Mouse (Mus musculus): Measurements from ENCODE around the gene Slc6a9.

The Slc6a9 gene

DNA sequence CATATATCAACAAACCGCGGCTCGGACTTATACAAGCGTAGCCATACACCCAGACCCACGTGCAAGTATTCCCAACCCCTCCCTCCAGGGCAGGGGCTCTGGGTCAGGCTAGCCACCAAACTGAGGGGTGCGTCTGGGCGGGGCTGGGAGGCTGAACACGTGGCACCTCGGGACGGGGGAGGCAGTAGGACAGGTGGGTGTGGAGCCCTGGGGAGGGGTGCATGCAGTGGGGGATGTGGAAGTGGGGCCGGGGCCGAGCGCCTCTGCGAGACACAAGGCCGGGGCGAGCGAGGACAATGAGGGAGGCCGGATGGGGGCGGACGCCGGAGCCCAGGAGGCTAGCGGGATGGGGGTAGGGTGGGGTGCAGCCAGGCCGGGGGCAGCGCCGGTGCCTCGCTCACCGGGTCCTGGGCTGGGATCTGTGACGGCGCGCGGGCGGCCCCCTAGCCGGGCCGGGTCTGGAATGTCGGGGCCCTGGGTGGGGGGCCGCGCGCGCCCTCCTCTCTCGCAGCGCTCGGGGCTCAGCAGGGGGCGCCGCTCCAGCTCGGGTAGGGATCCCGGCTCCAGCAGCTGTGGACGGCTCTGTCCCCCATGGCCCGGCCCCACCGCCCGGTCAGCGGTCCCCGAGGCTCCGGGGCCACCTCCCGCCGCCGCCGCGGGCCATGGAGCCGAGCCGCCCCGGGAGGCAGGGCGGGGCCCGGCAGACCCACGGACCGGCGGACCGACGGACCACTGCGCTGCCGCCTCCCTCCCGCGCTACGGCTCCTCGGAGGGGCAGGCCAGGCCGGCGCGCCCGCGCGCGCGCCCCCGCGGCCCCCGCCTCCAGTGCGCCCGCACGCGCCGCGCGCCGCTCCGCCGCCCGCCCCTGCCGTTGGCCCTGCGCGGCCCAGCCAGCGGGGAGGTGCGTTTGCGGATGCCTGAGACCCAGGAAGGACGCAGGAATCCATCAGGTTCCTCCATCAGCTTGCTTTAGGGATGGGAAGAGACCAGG is 48.7 kb downstream of the Slc6a9 start, which contains the start of gene B4galt2:
B4galt2 (minus strand) TSS at position 787 of the 991 bp plus-strand sequence.
- DNase-seq: peak; percentile 50

DNA sequence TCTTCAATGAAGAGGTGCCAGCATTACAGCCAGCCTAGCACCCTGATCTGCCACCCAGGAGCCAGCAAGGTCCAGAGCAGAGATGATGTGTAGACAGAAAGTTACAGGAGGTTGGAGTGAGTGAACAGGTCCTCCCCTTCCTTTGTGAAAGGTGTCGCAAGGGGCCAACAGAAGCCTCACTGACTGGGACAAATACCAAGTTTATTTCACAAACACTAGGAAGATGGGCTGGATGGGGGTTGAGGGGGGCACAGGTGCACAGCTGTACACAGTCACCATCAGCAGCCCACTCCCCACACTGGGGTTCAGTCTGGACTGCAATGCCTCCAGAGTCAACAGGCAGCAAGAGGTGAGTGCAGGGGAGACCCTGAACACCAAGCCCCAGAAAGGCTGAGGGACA is 49.8 kb downstream of the Slc6a9 start:
- DNase-seq: no peak

DNA sequence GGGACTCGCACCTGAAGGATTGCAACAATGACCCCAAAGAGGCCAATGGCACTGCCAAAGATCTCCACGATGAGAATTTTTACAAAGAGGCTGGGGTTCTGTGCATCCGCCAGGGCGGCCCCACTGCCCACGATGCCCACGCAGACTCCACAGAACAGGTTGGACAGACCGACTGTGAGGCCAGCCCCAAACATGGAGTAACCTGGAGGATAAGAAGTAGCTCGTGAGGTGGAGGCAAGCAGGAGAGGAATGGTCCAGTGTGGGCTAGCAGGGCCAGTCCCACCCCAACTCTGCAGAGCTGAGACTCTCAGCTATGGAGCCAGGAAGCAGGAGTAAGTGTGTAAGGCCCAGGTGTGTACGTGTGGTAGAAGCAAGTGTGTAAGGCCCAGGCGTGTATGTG is 50.8 kb downstream of the Slc6a9 start:
- no peak for DNase-seq

DNA sequence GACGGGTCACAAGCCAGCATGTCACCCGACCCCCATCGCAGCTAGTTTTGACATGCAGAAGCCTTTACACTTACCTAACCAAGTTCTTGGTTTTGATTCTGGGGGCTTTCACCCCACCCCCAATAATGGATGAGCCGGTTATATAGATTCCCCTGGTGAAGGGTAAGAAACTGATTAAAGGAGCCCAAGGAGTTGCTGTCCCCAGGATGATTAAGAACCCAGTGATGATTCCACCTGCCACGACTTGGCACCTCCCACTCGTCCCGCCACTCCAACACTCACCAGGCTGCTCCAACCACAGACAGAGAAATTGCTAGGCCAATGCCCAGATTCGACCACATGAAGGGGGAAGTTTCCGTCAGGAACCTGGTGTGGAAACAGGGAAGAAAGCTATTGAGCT is 51.7 kb downstream of the Slc6a9 start:
- DNase-seq: no peak

DNA sequence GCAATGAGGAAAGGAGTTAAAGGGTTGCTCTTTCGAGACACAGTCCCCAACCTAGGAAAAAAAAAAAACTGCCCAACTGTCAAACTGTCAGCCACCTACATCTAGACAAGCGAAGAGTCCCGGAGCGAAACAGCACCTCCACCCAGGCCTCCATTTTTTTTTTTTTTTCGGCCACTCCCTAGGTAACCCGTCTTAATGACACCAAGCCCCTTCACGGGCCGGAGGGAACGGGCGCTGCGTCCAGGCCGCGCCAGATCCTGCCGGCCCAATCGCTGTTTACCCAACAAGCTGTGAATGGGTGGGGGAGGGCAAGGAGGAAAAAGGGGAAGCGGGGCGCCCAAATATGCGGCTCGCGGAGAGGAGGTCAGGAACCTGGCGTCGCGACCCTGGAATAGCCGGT is 52.3 kb downstream of the Slc6a9 start:
- DNase-seq: peak; percentile 30

DNA sequence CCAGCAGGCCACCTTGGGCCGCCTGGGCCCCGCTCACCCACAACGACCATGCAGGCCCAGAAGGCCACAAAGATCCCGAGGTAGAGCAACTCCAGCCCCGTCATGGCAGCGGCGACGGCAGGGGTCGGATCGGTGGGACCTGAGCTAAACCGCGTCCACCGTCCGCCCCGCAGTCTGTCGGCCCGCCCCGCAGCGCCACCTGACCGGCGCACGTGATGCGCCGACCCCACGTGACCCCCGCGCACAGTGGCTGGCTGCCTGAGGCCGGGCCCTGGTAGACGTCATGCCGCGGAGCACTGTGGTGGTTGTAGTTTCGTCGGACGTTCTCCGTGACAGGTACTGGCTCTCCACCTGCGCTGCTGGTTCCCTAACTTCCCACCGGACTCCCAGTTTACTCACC is 52.8 kb downstream of the Slc6a9 start, which contains the start of gene Atp6v0b:
Atp6v0b (minus strand) TSS at position 201 of the 400 bp plus-strand sequence.
- peak; percentile 94 for DNase-seq

DNA sequence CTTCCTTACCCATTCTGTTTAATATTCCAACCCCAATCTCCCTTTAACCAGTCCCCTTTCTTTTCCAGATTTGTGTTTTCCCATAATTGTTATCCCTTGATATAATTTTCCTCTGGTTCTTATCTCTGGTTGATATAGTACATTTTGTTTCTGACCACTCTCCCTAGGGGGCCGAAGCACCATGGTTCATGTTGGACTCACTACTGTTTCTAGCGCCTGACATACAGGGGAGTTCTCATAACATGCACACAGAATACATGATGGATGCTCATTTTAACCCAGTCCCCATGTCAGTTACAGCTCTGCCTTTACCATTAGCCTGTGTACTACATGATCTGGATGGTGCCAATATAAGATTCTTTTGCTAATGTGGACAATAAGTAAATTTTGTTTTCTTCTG is 53.6 kb downstream of the Slc6a9 start:
- no peak for DNase-seq

DNA sequence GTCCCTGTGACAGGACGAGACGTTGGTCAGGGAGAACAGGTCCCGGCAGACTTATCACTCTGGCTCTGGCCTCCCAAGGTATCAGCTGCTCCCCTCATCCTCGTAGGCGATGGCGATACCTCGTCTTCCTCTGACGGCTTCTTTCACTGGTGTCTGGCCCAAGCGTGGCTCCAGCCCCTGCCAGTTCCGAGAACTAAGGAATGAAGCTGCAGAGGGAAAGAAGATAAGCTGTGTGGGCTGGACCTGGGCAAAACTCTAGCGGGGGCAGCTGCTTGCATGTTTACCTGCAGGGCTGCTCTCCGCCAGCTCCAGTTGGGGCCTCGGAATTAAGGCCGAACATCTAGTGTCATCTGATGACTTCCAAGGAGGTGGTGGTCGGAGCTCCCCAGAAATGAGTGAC is 55.2 kb downstream of the Slc6a9 start:
- DNase-seq: no peak

DNA sequence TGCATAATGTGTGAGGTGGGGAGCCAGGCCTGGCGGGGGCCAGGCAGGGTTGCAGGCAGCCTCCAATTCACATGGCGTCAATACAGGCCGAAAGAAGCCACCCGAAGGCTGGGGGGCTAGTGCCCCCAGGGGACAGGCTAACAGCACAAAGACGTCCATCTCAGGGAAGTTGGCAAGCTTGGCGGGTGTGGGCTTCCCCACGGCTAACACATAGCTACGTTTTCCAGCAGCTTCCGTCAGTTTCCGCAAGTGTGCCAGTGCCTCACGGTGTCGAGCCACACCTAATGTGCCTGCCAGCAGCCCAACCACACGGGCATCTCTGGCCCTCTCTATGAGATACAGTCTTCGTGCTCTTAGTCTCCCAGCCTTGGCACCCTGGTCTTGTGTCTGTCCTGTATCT is 55.7 kb downstream of the Slc6a9 start:
- no peak for DNase-seq

DNA sequence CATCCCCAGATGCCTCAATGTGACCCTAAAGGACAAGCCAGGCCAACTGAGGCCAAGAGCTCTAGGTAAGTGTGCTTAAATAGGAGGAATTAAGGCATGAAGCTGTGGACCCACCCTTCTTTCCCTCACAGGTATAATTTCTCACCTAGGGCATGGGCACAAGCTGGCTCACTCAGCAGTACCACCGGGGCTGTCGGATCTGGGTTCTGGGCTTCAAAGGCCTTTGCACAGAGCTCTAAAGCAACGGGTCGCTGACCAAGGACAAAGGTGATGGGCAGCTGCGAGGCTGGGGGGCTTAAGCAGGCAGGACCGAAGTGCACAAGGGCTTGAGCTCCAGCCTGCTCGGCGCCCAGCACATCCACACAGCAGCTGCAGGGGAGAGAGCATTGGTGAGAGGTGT is 56.4 kb downstream of the Slc6a9 start:
- no peak for DNase-seq

DNA sequence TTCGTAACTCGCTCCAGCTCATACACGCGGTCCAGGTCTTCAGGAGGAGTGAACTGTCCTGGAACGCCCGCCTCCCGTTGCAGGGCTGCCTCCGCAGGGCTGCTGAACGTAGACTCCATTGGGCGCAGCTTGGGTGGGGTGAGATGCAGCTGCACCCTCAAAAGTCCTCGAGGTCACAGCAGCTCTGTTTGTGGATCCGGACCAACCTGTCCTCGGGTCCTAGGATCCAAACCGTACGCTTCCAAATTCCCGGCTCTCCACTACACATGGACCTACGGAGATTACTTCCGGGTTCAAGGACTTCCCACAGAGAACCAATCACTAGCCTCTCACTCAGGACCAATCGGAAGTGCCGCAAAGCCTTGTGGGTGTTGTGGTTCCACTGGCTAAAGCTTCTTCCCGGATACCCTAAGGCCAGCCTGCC is 57.4 kb downstream of the Slc6a9 start, which contains the start of gene Dph2:
Dph2 (minus strand) TSS at position 295 of the 424 bp plus-strand sequence.
- peak; percentile 78 for DNase-seq

DNA sequence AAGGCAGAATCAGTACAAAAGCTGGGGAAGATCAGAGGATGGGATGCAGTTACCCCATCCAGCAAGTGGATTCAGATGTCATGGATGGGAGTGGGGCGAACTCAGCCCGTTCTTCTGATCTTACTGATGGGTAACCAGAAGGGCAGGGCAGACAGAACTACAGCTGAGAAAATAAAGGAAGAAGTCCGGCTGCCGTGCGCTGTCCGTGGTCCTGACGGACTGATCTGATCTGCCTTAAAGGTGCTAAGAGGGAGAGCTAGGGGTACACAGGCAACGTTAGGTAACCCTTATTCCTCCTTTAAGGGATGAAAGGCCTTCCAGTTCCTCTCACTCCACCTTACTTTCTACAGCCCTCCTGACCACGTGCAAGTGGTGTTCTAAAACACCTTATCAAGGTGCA is 59.1 kb downstream of the Slc6a9 start:
- peak; percentile 73 for DNase-seq

DNA sequence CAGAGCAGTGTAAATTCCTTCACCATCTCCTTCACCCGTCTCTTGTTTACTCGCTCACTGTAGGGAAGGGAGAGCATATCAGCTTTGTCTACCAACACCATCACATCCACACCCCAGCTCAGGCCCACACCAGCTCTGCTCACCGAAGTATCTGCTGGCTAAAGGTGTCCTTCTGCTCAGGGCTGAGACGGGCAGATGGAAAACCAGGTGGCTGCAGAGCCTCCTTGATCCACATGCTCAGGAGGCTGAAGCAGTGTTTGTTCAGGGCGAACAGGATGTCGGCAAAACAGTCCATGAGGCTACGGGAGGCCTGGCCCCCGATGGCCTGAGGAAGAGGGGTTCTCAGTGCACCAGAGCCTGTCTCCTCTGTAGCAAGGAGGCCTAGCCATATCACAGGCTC is 60.3 kb downstream of the Slc6a9 start:
- DNase-seq: no peak

DNA sequence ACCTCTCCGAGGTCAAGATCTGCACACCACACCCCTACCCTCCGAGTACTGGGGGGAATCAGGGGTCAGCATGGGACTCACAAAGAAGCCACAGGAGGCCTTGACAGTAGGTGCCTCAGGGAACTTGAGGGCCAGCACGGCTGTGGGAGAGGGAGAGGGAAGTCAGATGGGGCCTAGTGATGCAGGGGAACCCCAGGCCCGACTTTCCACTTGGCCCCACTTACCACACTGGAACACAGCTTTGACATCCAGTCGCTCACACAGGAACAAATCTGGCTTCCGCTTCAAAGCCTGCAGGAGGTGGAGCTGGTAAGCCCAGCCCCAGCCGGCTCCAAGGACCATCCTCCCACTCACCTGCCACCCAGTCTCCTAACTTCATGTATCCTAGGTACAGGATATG is 61.0 kb downstream of the Slc6a9 start:
- DNase-seq: no peak

DNA sequence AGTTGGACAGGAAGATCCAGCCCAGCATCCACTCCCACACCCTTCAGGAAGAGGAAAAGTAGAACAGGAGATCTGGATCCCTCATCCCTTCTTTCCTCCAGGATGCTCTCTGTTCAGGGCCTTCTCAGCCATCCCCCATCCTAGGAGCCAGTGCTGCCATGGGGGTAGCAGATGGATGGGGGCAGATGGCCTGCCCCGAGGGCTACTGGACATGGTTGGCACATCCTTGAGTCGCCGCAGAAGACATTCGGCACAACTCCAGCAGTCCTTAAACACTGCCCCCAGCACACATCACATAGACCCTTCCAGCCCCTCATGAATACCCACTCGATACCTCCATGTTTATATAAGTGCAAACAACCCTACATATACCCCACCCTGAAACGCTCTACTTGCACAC is 61.7 kb downstream of the Slc6a9 start:
- no peak for DNase-seq

DNA sequence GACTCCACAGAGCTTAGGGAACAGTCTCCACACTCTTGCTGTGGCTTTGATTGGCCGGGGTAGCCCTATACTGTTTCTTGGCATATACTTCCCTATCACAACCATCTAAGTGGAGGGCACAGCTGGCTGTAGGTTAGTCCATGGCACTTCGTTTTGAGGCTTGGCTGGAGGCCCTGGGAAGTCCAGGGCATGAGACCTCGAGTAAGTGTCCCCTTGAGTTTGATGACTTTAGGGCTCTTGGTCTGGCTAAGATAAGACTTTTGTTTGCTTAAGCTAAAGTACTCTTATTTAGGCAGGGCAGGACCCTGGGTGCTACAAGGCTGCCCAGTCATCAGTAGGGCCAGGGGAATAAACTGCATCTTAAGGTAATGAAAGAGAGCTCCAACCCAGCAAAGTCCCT is 63.8 kb downstream of the Slc6a9 start:
- DNase-seq: peak; percentile 34

DNA sequence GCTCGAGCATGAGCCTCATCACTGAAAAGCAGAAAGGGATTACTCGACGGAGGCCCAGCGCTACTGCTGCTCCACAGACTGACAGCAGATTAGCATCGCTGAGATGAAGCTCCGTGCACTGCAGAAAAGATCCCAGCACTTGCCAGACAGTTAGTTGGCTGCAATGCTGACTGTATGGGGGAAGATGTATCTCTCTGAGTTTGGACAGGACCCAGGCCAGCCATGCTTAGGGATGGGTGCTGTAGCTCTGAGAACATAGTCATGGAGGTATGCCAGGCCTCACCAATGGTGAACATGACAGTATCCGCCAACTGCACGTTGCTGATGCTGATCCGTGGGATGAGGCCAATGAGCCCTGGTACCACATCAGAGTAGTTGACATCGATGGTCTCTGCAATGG is 69.8 kb downstream of the Slc6a9 start:
- no peak for DNase-seq

DNA sequence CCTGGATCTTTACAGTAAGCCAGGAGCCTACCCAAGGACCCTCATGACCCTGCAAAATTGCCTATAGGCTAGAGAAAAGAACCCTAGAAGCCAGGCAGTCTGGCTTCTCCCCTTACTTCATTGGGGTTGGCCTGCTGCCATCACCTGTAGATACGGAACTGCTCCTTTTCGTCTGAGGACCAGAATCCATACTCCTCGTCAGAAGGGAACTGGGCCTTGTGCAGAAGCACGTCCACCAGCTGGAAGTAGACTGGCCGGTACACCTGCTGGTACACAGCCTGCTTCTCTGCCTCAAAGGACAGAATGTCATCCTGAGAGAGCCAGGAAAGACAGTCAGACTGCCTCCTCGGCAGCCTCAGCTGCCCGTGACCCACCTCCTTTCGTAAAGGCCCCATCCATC is 70.5 kb downstream of the Slc6a9 start:
- DNase-seq: no peak

DNA sequence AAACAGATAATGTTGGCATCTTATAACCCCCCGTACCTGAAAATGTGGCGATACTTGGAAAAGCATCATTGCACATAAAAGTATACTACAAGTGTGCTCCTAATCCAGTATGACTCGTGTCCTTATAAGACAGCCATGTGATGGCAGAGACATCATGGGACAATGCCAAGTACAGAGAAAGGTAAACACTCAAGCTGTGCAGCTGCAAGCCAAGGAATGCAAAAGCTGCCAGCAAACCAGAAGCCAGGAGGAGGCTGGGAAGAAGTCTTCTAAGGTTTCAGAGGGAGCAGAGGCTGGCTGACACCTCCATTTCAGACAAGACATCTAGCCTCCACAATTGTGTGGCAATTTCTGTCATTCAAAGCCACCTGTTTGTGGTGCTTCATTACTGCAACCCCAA is 71.9 kb downstream of the Slc6a9 start:
- peak; percentile 56 for DNase-seq

DNA sequence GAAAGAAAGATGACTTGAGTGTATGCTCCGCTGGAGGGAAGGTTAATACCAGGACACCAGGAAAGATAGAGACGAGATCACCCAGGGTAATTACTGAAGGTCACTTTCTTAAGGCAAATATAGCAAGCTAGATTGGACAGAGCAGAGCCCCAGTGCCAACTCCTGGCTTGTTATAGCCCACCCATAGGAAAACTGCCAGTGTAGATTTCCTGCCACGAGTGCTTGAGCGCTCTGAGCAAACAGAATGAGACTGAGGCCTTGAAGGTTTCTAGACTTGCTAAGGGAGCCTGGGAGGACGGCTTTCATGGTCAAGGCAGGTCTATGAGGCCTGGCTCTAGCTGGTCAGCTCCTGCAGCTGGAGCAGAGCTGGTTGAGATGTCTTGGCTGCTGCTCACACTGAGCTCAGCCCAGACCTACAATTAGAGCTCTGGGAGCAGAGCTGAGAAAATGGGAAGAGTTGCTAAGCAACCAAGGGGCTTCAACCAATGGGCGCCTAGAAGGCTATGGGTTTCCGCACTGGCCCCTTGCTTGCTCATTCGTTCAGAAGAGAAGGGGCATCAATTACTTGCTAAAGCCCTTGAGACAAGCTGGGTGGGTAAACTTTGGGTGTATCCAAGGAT is 74.6 kb downstream of the Slc6a9 start:
- no peak for DNase-seq

DNA sequence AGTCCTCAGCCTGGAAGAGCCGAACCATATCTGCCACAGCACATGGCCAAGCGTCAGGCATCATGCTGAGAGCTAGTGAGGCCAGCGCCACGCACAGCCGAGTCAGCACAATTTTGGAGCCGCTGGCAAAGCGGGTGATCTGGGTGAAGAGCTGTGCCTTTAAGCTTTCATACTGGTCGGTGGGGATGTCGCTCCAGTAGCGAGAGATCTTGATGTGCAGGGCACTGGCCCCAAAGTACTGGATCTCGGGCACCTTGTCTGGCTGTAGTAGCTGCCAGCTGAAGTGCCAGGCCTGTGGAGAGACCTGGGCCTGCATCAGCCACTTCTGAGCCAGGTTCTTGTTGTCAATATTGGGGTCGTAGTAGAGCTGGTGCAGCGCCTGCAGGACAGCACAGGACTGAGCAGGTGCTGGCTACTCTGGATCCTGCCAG is 77.8 kb downstream of the Slc6a9 start:
- no peak for DNase-seq

DNA sequence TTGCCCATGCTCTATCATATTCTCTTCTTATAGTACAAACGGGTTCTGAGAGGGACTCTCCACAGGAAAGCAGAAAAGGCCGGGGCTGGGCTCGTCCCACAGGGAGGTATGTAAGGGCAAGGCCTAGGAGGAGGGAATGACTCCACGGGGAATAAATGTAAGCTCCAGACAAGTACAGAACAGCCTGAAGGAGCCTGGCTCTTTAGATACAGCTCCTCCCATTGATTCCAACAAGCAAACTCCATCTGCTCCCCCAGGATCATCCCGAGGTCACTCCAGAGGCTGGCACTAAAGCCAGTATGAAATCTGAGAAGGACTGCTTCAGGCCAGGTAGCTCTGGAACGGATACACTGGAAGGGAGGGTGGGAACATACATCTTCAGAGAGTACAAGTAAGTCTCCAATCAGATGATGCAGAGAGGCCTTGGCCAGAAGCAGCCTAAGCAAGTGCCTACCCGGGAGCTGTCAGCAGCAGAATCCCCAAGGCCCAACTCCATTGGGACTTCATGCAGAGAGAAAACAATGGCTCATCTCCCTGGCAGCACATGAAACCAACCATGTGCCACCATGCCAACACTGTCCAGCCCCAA is 78.5 kb downstream of the Slc6a9 start:
- no peak for DNase-seq

DNA sequence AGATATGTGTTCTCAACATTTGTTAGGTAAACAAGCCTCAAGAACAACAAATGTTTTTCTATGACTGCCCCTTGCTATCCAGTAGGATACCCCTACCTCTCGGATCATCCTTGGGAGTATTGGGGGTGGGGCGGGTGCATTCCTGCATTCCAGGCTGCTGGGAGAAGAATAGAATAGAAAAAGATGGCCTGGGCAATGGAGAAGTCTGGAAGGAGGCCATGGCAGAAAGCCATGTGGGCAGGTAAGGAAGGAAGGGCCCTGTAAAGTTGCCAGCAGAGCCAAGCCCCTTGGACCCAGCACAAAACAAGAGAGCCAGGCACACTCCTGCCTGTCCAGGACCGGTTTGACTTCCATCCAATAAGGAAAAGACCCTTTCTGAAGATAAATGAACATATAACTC is 79.1 kb downstream of the Slc6a9 start:
- DNase-seq: peak; percentile 69

DNA sequence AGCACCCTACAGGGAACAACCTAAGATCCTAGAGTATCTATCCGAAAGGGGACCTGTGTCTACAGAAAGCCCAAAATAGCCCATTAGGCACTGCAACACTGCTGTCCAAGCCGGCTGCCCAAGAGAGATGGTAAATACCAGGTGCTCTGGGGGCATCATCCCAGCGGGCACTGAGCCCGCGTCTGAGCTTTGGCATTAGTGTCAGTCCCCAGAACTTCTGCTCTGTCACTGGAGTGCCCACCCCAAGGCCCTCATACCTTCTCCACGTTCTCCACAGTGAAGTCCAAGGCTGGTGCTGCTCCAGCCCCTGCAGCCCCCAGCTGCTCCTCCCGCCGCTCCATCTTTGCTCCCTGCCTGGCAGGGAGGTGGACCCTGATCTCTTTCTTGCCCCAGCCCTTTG is 79.7 kb downstream of the Slc6a9 start:
- no peak for DNase-seq
